Mouse (Mus musculus) right cerebral cortex, postnatal 10 days (tissue): ENCODE results near the gene Srgap1.

Experiments used
- DNase-seq, 2 experiments: peaks; one replicate each; pipeline ENCODE4 v3.0.0; 2021; ENCODE audit warnings: low spot score in 2 of 2

Gene Srgap1

DNA sequence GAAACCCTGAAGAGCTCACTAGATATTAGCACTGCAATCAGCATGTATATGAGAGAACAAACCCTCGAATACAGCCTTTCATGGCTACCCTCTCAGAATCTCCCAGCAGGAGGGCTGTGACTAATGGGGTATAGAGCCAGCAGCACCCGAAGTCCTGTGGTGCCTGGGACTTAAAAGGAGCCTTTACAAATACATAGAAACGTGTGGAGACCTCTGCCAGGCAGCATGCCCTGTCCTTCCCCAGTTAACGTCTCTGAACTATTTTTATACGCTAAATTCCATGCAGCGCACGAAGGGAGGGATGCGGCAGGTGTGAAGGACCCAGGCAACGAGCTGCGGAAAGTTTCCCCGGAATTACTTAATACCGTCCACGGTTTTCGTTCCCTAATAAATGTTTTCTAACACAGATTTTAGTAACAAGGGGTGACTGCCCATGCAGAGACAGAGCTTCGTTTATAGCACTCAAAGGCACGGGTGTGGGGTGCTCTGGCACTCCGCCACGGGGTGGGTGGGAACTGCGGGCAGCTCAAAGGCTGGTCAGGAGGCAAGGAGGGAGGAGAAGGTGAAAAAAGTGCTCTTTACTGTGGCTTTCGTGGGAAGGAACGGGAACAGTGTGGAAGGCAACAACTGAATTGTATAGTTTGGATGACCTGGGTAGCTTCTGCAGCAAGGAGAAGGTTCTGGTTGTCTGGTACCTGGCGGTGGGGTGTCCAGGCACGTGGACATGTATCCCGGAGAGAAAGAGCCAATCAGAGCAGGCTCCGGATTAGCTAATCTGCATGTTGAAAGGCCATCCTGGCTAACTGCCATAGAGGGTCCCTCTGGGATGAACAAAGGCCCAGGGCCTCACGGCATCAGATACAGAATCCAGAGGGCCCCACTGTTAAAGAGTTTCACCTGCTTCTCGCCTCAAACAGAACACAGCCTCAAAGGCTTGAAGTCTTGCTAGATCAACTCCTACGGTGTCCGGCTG, 216.5 kb downstream of the Srgap1 start:
- no peak for DNase-seq

DNA sequence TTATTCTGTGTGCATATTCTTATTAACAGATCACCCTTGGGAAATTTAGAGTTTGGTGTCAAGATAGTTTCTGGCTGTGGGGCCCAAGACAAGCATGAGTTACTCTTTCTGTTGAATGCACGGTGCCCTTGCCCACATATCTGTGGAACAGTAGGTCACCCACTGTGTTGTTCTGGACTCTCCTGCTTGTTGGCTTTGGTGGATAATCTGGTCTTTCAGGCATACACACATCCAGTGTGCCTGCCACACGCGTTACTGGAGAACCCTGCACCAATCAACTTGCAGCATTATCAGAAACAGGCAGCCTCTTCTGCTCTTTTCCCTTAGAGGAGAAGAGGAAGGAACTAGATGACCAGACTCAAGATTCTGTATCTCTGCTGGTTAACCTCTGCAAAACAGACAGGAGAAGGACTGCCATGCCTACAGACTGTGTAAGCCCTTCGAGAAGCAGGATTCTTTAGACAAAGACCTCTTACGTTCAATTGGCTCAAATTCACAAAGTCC, 217.3 kb downstream of the Srgap1 start:
- no peak for DNase-seq

DNA sequence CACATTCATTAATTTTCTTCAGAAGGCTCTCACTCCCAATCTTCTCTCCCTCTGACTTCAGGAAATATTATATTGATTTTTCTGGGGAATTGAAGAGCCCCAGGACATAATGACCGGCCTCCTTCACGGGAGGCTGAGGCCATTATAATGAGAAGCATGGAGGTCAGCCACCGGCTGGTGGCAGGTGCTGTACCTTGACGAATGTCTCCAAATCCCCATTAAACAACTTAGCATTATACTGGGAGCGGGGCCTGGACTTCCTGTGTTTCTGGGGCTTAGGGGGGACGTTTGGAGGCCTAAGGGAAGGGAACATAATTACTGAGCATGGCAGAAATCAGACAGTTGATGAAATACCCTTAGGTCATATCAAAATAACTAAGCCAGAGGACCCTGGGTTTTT, 218.1 kb downstream of the Srgap1 start:
- no peak for DNase-seq

DNA sequence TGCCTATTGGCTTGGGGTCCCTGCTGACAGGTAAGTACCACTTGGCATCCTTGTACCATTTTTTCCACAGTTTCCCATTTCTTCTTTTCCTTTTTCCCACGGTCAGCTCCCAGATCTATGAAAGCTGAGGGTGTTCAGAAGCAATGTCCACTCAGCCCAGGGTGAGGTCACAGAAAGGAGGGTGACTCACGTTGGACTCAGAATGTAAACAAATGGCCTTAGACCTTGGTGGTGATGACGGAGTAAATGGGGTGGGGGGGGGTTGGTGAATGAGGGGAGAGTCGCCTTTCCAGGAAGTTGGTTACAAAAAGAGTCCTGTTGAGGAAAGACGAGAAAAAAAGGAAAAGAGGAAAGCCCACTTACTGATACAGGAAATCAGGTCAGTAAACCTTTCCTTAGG, 224.4 kb downstream of the Srgap1 start:
- no peak for DNase-seq

DNA sequence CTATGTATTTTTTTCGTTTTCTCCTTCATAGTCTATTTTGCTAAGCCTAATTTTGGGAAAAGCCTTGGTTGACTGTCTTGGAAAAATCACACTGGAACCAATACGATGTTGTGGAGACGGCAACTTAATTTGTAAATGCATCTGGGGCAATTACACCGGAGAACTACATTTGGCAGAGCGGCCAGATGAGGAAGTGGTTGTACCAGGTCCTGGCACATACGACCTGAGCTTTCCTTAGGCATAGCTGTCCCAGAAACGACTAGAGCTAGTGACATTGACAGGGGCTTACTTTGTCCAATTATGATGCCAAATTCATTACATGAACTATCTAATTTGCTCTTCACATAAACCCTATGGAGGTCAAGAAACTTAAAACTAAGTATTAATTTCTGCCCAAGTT, 226.3 kb downstream of the Srgap1 start:
- no peak for DNase-seq

DNA sequence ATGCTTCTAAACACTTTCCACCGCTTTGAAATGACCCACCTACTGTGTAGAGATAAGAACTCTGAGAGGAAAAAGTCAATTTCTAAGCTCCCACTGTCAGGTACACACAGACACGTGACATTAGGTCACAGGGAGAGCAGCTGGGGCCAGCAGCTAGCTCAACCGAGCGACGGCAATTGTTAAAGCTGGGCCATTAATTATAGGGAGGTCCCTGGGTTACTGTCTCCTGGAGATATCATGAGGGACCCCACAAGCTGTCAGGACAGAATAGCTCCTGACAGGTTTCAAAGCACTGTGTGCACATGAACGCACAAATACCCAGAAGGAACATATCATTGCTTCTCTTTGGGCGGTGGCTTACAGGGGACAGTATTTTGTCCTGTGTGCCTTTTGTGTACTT, 229.1 kb downstream of the Srgap1 start:
- no peak for DNase-seq

DNA sequence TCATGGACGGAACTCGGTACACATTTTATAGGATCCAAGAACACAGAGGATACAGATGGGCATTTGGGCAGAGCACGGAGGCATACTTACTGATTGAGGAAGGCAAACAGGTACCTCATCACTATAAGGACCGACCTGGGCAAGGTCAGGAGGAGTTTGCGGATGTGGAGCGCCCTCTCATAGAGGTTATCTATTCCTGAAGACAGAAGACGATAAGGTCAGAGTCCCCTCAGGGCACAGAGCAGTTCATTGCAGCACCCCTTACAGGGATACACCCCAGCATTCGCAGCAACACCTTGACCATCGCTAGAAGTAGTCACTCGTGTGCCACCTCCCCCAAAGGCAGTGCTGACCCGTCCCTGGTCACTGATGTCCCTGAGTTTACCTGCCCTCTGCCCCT, 239.3 kb downstream of the Srgap1 start:
- no peak for DNase-seq

DNA sequence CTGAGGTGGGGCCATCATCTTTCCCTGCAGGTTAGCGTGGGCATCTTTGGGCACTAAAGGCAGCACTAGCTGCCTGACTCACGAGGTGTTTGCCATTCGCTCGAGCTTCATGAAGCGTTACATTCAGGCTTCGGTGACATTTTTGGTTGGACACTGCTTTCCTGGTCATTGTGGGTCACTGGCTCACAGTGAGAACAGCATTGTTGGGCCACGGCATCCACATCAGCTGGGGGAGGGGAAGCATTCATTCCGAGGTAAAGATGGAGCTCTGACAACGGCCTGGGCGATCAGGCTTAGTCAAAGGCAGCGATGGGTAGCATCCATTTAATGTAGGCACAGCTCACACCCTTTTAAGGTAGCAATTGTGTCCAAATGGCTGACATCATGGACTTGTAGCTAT, 240.3 kb downstream of the Srgap1 start:
- DNase-seq: peak in 1 of 2 experiments; percentile 19

DNA sequence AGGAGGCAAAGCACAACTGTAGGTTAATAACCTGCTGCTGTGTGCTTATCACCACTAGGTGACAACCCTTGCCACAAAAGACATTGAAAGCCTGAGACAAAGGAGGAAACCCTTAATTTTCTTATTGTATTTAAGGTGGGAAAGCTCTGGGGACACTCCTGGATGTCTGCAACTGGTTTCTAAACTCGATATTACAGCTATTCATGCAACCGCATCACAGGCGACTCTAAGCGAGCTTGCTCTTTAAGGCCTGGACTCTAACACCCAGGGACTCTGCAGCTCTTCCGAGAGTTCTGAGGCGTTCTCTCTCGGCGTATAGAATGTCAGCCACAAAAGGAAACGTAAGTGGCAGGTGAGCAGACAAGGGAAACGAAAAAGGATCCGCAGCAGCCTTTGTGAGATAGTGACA, 241.2 kb downstream of the Srgap1 start:
- DNase-seq: peak in 1 of 2 experiments; percentile 14

DNA sequence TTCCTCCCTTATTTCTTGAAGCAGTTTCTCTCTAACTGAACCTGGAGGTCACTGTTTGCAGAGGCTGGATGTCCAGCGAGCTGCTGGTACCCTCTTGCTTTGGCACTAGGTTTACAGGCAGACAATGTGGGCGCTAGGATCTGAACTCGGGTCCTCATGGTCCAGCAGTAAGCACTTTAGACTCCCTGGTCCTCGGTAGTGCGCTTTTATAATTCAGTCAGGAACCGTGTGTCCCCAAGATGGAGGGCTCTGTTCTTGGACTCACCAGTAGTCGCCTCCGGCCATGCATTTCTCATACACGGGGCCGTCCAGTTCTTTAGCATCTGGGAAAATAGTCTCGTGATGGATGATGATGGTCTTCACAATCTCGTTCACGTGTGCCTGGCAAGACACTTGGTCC, 242.6 kb downstream of the Srgap1 start:
- DNase-seq: no peak

DNA sequence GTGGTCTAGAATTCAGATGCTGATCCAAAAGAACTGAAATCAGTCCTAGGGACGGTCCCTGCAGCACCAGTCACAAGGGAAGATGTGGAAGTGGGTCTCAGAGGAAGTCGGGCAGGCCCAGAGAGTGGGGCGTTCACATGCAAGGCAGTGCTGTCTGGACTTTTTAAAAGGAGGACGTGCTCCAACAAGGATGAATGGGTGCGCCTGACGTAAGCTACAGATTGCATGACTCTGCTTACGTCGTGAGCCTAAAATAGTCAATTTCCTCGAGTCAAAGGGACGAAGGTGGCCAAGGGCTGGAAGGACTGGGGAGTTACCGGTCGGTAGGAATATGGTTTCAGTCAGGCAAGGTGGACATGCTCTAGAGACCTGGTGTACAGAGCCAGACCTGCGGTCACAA, 247.1 kb downstream of the Srgap1 start:
- DNase-seq: peak in 1 of 2 experiments; percentile 16

DNA sequence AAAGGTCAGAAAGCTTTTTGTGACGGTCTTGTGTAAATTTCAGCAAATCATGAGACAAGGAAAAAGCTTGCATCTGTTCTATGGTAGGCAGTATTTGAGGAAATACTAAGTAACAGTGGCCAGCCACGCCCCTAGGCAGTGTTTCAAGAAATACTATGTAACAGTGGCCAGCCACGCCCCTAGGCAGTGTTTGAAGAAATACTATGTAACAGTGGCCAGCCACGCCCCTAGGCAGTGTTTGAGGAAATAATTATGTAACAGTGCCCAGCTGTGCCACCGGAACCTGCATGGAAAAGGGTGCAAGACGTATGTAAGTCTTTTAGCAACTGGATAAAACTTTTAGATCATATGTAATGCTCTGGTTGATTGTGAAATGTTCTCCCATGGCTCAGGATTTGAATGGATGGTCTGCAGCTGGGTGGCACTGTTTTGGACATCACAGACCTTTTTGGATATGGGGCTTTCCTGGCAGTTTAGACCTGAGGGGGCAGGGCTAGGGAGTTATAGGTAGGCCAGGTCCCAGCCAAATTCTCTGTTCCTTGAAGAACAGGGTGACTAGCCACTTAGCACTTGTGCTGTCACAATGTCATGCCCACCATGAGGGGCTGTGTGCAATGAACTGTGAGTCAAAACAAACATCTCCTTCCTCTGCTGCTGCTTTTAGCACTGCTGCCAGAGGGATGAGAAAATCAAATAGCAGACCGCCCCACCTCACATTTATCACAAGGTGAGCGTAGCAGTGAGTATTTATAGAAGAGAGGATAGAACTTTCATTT, 250.9 kb downstream of the Srgap1 start:
- DNase-seq: peak in 1 of 2 experiments; percentile 13

DNA sequence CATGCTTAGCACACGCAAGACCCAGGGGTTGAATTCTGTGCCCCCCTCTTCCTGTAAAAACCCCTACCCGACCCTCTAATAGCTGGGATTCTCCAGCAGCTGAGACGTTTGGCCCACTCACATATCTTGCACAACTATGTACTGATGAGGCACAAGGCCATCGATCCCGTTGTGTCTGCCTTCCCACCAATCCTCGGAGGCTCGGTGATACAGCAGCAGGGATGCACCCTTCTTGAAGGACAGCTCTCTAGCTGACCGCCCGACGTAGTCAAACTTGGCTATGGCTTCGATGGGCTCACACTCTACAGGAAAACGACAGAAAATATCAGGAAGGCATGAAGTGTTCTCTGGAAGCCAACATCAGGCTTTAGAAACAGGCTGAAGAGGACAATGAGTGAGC, 252.6 kb downstream of the Srgap1 start:
- peak in 1 of 2 experiments; percentile 8 for DNase-seq

DNA sequence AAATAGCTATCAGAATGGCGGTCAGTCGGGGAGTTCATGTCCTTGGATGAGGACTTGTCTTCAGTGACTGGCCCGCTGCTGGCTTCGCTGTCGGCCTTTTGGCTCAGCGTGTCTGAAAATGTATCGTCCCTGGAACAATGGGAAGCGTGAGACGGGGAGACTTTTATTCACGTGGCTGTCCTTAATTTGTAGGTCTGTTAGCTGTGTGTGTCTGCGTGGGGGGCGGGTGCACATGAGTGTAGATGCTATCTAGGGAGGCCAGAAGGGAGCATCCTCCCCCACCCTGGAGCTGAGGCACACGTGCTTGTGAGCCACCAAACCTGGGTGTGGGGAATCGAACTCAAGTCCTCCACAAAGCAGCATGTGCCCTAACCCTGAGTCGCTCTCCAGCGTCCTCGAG, 254.5 kb downstream of the Srgap1 start:
- DNase-seq: peak in 1 of 2 experiments; percentile 16

DNA sequence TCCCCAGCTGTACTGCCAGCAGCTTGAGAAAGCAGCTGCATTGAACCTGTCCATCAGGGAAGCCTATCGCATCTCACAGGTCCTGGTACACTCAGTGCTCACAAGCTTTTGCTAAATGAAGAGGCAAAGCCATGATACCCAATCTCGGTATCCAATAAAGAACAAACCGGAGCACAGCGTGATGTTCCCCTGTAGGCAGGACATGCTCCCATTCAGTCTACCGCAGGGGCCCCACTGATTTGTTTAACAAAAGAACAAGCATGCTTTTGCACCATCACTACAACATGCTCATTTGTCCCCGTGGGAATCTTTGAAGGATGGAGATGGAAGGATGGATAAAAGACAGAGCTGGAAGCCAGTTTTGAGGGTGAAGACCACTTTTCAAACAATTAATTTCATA, 257.0 kb downstream of the Srgap1 start:
- peak in 1 of 2 experiments; percentile 5 for DNase-seq

DNA sequence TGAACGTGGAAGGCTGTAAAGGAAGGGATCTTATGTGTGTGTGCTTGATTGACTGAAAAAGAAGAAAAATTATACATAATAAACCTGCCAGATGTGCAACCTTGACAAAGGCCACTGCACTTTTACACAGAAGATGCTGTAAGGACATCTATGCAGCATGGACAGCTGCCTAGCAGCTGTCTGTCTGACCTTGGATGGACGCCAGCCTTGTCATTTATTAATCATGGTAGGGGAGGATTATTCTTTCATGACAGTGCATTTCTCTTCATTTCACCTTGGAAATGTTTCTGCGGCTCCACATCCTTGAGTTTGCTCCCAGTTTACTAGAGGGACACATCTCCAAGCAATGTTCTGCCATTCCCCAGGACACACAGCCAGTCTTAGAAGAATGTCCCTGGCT, 258.6 kb downstream of the Srgap1 start:
- peak in 1 of 2 experiments; percentile 10 for DNase-seq

DNA sequence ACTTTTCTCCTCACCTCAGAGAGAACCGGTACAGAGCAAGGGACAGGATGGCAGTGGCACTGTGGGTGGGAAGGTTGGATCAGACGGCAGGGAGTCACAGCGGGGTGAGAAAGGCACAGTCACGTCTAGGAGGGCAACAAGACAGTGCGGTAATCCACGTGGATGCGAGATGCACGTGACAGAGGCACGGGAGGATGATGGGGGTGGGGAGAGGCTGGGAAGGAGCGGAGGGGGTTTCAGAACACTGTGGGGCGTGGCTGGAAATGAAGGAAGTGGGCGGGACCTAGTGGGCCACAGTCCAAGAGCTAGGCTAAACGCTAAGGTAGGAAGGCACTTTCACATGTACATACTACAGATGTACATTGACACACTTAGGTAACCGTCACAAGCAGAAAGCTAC, 266.0 kb downstream of the Srgap1 start:
- no peak for DNase-seq

DNA sequence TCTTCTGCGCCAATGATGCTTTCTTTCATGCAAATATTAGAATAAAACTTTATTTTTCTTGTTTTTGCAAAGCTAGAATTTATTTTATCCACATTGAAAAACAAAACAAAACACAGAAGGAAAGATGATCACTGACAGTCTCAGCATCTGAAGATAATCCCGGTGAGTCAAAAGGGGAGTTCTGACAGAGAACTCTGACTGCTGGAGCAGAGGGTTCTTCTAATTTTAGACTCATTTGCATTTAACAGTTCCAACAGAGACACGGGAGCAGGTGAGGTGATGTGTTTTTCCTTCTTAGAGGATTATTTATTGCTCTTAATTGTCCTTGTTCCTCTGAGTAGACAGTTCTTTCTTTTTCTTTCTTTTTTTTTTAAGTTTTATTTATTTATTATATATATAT, 271.1 kb downstream of the Srgap1 start:
- no peak for DNase-seq

DNA sequence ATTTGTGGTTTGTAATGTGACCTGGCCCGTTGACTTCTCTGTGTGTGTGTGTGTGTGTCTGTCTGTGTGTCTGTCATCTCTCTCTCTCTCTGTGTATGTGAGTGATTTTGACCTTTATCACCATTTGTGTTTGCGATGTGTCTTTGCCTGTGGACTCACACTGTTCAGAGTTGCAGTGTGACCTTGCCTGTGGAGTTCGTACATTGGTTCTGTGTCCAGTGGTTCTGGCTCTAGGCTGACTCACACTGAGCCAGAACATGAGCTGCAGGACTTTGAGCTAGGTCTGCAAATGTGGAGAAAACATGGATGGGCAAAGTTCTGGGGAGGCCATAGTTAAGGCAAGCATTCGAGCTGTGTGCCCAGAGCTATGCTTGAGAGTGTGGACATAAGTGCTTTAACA, 273.3 kb downstream of the Srgap1 start:
- no peak for DNase-seq

DNA sequence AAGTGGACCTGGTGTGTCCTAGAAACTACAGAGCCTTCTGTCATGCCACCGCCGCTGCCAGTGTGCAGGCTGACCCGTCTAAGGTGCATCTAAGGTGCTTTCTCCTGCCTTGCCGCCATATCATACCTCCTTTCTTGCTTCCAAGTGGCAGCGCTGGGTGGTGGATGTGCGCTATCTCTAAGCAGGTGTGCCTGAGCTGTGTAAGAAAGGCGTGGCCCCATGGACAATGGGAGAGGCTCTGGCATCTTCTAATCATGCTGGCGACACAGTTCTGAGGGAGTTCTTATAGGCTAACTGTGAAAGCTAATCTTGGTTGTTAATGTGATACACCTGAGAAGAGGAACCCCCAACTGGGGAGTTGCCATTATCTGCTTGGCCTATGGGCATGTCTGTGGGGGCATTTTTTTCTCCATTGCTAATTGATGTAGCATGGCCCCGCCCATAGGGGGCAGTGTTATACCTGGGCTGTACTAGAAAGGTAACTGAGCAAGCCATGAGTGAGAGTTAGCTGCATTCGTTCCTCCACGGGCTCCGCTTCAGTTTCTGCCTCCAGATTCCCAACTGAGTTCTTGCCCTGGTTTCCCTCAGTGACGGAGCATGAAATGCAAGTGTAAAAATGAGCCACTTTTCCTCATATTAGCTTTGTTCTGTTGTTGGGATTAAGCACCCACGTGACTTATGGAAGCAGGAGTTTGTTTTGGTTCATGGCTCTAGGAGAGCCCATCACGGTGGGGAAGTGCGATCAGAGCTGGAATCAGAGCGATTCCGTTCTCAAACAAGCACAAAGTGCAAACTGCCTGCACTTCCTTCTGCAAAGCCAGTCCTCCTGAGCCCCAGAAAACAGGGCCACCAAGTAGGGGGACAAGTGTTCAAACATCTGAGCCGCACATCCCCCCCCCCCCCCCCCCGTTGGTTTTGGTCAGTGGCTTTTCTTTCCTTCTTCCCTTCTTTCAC, 276.2 kb downstream of the Srgap1 start:
- DNase-seq: no peak

DNA sequence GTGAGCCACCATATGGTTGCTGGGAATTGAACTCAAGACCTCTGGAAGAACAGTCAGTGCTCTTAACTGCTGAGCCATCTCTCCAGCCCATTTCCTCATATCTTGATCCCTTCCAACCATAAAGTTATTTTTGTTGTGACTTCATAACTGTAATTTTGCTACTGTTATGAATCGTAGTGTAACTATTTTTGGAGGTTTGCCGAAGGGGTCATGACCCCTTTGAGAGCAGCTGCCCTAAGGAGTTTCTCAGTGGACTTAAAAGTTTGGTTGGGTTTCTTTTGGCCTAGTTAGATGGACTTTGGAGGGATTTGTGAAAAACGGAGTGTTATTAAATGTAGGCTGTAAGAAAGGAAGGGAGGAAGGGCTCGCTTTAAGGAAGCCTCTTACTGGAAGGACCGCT, 277.4 kb downstream of the Srgap1 start:
- no peak for DNase-seq
